Mouse (Mus musculus): ENCODE results near the gene Dnajc12.

Gene Dnajc12

DNA sequence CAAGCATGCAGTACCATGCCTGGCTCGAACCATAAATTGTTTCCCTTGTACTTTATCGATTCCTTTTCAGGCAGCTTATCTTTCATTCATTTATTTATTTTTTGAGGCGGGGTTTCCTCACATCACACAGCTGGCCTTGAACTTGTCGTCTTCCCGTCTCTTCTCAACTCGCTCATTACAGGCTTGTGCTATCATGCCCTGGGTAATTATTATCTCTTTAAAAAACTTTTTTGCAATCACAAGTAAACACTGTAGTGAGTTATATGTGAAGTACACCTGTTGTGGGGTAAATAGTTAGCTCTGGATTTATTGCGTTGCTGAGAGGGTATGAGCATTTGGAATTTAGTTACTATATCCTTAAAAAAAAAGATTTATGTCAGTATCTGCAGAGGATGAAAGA lies 33.0 kb downstream of the Dnajc12 start:
- CTCF ChIA-PET, result interaction anchor here in 3 of 4 experiments (0.6 to 1.0 kb wide), 6 partner anchors 8 to 534 kb away, joined by 3 to 14 read pairs (median 5); no protein-coding TSS in a partner anchor
- POLR2A ChIA-PET, result interaction anchor here in 2 of 4 experiments (0.7 to 1.6 kb wide), 2 partner anchors 14 to 28 kb away, joined by 3 to 4 read pairs; no protein-coding TSS in a partner anchor

- POLR2A ChIA-PET, result interaction anchor here in 3 of 4 experiments (0.6 to 1.6 kb wide), 3 partner anchors 10 to 29 kb away, joined by 3 to 4 read pairs (median 4); no protein-coding TSS in a partner anchor
- CTCF ChIA-PET, result interaction anchor here in 2 of 4 experiments (0.8 to 1.2 kb wide), 4 partner anchors 8 to 39 kb away, joined by 3 to 14 read pairs (median 4); no protein-coding TSS in a partner anchor
Measured at GRCm38 (mm10) chr10:63415850-63416249, 33.6 kb downstream of the Dnajc12 start.

DNA sequence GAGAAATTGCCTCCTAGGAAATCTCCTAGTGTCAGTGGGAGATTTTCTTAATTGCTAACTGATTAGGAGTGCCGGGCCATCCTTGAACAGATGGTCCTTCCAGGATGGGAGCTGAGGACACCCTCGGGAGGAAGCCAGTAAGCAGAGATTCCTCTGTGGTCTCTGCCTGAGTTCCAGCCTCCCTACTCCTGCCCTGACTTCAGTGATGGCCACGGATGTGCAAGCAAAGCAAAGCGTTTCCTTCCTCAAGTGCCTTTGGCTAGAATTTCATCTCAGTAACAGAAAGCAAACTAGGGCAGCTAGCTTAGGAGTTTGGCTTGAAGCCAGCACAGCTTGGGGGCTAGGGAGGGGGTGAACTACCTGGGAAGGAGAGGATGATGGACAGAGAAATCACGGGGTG lies 34.8 kb downstream of the Dnajc12 start:
- ChIA-PET CTCF (interaction anchor here in 3 of 4 experiments (0.7 to 1.2 kb wide), 4 partner anchors 34 to 292 kb away, joined by 3 to 6 read pairs (median 3); no protein-coding TSS in a partner anchor), POLR2A (interaction anchor here in 2 of 4 experiments (0.9 to 1.1 kb wide), 3 partner anchors 13 to 102 kb away, joined by 3 to 4 read pairs (median 3); partner anchors contain the start of gene Ctnna3 (in 1 of the 2))

DNA sequence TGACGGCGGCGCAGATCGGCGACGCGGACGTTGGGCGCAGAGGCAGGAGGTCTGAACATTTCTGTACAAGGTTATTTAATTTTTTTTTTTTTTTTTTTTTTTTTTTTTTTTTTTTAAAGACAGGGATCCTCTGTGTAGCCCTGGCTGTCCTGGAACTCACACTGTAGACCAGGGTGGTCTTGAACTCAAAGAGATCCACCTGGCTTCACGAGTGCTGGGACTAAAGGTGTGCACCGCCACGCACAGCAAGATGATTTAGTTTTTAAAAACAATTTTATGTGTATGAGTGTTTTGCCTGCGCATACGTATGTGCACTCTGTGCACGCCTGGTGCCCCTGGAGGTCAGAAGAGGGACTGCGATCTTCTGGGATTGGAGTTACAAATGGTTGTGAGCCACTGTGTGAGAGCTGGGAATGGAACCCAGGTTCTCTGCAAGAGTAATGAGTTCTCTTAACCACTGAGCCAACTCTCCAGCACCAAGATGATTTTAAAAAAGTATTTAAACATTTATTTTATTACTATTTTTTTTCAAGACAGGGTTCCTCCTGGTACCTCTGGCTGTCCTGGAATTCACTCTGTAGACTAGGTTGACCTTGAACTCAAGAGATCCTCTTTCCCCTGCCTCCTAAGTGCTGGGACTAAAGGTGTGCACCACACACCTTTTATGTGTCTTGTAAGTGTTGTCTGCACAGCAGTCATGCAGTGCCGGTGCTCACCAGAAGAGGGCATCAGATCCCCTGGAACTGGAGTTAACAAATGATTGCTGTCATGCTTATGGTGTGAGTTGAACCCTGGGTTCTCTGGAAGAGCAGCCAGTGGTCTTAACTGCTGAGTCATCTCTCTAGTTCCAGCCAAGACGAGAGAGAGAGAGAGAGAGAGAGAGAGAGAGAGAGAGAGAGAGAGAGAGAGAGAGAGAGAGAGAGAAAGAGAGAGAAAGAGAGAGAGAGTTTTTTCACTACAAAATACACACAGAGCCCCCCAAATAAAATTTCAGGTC lies 39.8 kb downstream of the Dnajc12 start, which contains the start of gene Gm7075:
Gm7075 (minus strand) TSS at position 51 of the 997 bp plus-strand sequence.
- POLR2A ChIA-PET, result interaction anchor here in 3 of 4 experiments (0.7 to 1.4 kb wide), 7 partner anchors 26 to 578 kb away, joined by 3 to 9 read pairs (median 4); no protein-coding TSS in a partner anchor
- CTCF ChIA-PET, result interaction anchor here in 3 of 4 experiments (0.6 to 1.6 kb wide), 10 partner anchors 18 to 649 kb away, joined by 3 to 11 read pairs (median 4); partner anchors contain the start of gene Dnajc12 (in 1 of the 3)

DNA sequence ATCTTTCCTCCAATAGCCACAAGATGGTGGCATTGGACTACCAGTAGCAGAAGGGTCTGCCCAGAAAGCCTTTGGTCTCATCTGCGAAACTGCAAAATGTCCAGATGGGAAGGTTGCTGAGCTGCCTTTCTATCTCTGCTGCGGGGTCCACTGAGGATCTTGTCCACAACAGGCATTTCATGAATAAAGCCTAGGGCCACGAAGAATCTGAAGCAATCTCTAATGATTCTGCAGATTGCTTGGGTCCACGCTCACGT lies 40.4 kb downstream of the Dnajc12 start:
- CTCF ChIA-PET, result interaction anchor here in 2 of 4 experiments (0.6 to 1.6 kb wide), 6 partner anchors 40 to 648 kb away, joined by 3 to 8 read pairs (median 3); partner anchors contain the start of gene Dnajc12 (in 1 of the 2)
- POLR2A ChIA-PET, result interaction anchor here in 2 of 4 experiments (0.7 to 1.4 kb wide), 3 partner anchors 36 to 579 kb away, joined by 3 to 9 read pairs (median 4); no protein-coding TSS in a partner anchor

DNA sequence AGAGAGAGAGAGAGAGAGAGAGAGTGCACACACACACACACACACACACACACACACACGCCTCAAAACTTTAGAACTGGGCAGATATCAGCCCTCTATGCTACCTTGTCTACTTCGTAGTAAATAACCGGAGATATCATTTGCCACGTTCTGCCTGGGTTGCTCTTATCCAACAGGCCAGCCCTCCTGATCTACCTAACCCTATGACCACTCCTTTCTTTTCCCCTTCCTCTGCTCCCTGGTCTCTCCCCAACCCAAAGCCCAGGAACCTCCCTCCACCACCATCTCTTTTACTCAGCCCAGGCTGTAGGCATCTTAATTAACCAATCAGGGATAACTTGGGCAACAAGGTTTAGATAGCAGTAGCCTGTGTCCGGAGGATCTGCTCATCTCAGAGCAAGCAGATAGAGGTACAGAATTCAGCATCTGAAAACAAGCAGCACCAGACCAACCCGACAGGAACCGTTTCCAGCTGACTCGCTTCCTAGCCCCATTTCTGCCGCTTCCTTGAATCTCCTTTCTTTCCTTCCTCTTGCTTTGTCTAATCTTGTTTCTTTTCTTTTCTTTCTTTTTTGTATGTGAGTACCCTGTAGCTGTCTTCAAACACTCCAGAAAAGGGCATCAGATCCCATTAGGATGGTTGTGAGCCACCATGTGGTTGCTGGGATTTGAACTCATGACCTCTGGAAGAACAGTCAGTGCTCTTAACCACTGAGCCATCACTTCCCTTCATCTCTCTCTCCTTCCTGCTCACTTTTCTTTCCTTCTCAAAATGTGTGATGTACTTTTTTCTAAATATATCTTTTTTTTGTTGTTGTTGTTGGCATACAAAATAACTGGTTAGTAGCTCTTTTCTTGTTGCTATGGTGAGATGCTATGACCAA lies 41.6 kb downstream of the Dnajc12 start:
- CTCF ChIA-PET, result interaction anchor here in 3 of 4 experiments (0.6 to 1.6 kb wide), 4 partner anchors 8 to 293 kb away, joined by 3 to 4 read pairs (median 3); partner anchors contain the start of gene Dnajc12 (in 1 of the 3)
- POLR2A ChIA-PET, result no interaction called here

DNA sequence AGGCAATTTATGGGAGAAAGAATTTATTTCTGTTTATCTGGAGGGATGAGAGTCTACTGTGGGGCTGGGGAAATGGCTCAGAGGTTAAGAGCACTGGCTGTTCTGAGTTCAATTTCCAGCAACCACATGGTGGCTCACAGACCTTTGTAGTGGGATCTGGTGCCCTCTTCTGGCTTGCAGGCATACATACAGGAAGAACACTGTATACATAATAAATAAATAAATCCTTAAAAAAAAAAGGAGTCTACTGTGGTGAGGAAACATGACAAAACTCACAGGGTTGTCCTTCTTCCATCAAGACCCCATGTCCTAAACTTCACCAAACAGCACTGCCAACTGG lies 42.2 kb downstream of the Dnajc12 start:
- ChIA-PET CTCF (interaction anchor here in 2 of 4 experiments (0.6 to 1.3 kb wide), 2 partner anchors 9 to 30 kb away, joined by 3 read pairs; no protein-coding TSS in a partner anchor), POLR2A (no interaction called here)

- CTCF ChIA-PET, result no interaction called here
- POLR2A ChIA-PET, result interaction anchor here in 2 of 4 experiments (0.6 to 1.3 kb wide), 3 partner anchors 8 to 115 kb away, joined by 3 to 6 read pairs (median 3); no protein-coding TSS in a partner anchor
Measured at GRCm38 (mm10) chr10:63427146-63427545, 44.9 kb downstream of the Dnajc12 start.

DNA sequence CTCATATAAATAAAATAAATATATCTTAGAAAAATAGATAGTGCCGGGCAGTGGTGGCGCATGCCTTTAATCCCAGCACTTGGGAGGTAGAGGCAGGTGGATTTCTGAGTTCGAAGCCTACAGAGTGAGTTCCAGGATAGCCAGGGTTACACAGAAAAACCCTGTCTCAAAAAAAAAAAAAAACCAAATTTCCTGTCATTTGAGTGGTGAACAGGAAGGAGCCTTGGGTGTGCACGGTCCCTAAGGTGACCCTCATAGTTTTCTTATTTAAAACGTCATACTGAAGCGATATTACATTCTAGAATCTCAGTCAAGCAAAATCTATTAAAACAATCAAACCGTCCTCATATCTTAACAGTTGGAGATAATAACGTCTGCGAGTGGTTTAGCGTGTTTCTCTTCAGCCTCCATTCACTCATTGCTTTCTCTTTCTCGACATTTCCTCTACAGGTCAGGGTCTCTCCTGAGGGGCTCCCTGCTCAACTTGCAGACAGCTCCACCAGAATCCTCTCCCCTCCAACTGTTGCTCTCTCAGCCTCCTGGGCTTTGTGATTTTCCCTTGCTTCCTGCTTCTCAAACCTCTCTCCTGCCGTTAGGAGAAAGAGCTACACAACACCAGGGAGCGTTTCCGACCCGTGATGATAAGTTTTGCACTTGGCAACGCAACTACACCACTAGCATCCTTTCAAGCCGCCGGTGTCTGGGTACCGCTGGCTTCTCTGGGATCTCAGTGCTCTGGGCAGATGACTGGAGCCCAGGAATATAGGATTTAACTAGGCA lies 46.2 kb downstream of the Dnajc12 start:
- CTCF ChIA-PET, result interaction anchor here in 3 of 4 experiments (0.7 to 1.6 kb wide), 8 partner anchors 12 to 879 kb away, joined by 3 to 8 read pairs (median 4); no protein-coding TSS in a partner anchor
- POLR2A ChIA-PET, result interaction anchor here (0.7 to 1.7 kb wide), 20 partner anchors 13 to 517 kb away, joined by 3 to 7 read pairs (median 4); partner anchors contain the start of gene Pbld1 (in 1 of the 4)

DNA sequence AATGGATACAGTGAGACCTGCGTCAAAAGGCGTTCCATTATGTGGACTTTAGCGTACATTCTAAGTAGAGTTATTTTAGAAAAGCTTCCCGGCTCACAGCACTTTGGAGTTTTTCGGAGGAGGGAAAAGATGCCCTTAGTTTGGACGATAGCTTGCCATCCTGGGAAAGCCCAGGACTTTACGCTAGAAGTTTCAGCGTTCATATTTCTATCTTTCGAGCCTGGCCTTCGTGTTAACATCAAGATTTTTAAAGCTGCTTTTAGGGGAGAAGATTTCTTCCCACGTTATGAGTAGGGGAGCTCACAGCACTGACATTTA lies 46.7 kb downstream of the Dnajc12 start:
- POLR2A ChIA-PET, result interaction anchor here (0.6 to 1.7 kb wide), 21 partner anchors 12 to 516 kb away, joined by 3 to 7 read pairs (median 4); partner anchors contain the start of gene Pbld1 (in 1 of the 4)
- CTCF ChIA-PET, result interaction anchor here in 2 of 4 experiments (0.7 to 1.6 kb wide), 8 partner anchors 11 to 879 kb away, joined by 3 to 8 read pairs (median 4); no protein-coding TSS in a partner anchor

GRCm38 (mm10) chr10:63429380-63429779 lies 47.1 kb downstream of the Dnajc12 start:
- ChIA-PET CTCF (interaction anchor here in 3 of 4 experiments (0.6 to 1.6 kb wide), 10 partner anchors 11 to 1178 kb away, joined by 3 to 8 read pairs (median 4); partner anchors contain the start of gene Herc4 (in 1 of the 3)), POLR2A (interaction anchor here (0.6 to 1.7 kb wide), 23 partner anchors 12 to 1471 kb away, joined by 3 to 7 read pairs (median 4); partner anchors contain the start of gene Pbld1 (in 1 of the 4))

GRCm38 (mm10) chr10:63429785-63430305 lies 47.6 kb downstream of the Dnajc12 start, which contains the start of gene Ctnna3:
Ctnna3 (plus strand) TSS chr10:63430098.
- CTCF ChIA-PET, result interaction anchor here in 3 of 4 experiments (0.6 to 1.6 kb wide), 9 partner anchors 11 to 1178 kb away, joined by 3 to 8 read pairs (median 4); partner anchors contain the start of gene Herc4 (in 1 of the 3)
- POLR2A ChIA-PET, result interaction anchor here (0.6 to 1.7 kb wide), 16 partner anchors 11 to 1471 kb away, joined by 3 to 7 read pairs (median 4); no protein-coding TSS in a partner anchor

GRCm38 (mm10) chr10:63431221-63431736 lies 49.0 kb downstream of the Dnajc12 start:
- ChIA-PET POLR2A (interaction anchor here in 1 of 4 experiments (0.7 kb wide), 1 partner anchor 13 kb away, joined by 3 read pairs; no protein-coding TSS in a partner anchor), CTCF (no interaction called here)

GRCm38 (mm10) chr10:63432099-63432498 lies 49.9 kb downstream of the Dnajc12 start:
- POLR2A ChIA-PET, result interaction anchor here in 1 of 4 experiments (0.6 kb wide), 1 partner anchor 563 kb away, joined by 3 read pairs; no protein-coding TSS in a partner anchor

DNA sequence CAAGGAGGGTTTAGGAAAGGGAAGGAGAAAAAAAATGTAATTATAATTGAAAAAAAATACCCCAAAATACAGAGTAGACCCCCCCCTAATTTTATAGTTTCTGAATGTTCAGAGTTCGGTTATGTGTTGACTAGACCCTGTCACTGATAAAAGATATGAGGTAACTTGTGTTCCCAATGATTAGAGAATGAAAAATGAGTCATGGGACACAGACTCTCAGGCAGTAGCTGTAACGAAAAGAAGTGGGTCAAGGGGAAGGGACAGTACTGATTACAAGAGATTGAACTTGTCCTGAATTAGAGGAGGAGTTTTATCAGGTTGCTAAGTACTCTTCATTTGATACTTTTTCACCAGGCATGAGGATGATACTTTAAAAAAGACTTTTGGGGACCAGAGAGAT lies 50.6 kb downstream of the Dnajc12 start:
- CTCF ChIA-PET, result no interaction called here
- POLR2A ChIA-PET, result no interaction called here

More at GRCm38 (mm10) chr10:63432099-63432498, 49.9 kb downstream of the Dnajc12 start:
- CTCF ChIA-PET, result interaction anchor here in 1 of 4 experiments (0.6 kb wide), 1 partner anchor 142 kb away, joined by 3 read pairs; no protein-coding TSS in a partner anchor

DNA sequence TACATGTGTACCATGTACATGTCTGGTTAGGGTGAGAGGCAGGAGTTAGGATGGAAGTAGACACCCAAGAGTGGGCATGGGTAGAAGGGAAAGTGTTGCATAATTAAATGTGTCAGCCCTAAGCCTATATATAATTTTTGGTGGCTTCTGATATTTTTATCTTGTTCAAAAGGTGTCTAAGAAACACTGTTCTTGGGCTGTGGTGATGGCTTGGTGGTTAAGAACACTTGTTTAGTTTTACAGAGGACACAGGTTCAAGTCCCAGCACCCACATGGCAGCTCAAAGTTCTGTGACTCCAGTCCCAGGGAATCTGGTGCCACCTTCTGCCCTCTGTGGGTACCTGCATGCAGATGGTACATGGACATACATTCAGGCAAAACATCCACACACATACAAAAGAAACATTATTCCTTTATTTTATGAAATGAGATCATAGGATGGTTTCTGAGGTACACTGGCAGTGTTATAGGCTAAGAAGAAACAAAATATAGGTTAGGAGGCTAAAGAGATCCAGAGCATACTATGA lies 56.6 kb downstream of the Dnajc12 start:
- ChIA-PET CTCF (interaction anchor here in 1 of 4 experiments (0.6 kb wide), 1 partner anchor 515 kb away, joined by 3 read pairs; no protein-coding TSS in a partner anchor), POLR2A (no interaction called here)
